Mouse (Mus musculus) kidney, adult 2 months (tissue): ENCODE data around the gene Arpc5.

Experiments
- CTCF ChIP-seq: fragments of 200-500 bp; conservative IDR thresholded peaks from 2 replicates; pipeline ENCODE4 v1.5.1; 2011; ENCODE audit warnings: low read depth, mild to moderate bottlenecking, control low read depth, low read length, moderate library complexity, mixed read lengths; ENCODE audit not compliant: insufficient read depth, insufficient read length
- POLR2A ChIP-seq: fragments of 200-500 bp; IDR thresholded peaks from one replicate; pipeline ENCODE4 v1.6.1; 2011; ENCODE audit warnings: low read depth, low read length, control low read depth

GRCm38 (mm10) chr1:152815265-152815701 is 48.9 kb downstream of the Arpc5 start:
- no peak for TF ChIP-seq POLR2A
- 0 out of 2 replicates have a peak, but pooled peaks have one; percentile 29 for TF ChIP-seq CTCF
